Mouse (Mus musculus): ENCODE data around the gene Srgap1. TPM values are rescaled to one million over a fixed set of nuclear protein-coding genes. Genes with fewer than 3 reads are reported as not detected.

The Srgap1 gene
- polyA plus RNA-seq, 1 experiment from 2014 or later: 32.0 TPM

- Histone ChIP-seq H3K9ac (replicated peaks; ENCODE audit: low read depth, low read length) (peak overlapping the region; percentile 95), H3K4me3 (replicated peaks; ENCODE audit: low read length) (peak overlapping the region; percentile 78), H3K36me3 (ENCODE audit: control insufficient read depth, insufficient read depth) (no peaks in the 10 kb centered on the region), H3K4me2 (ENCODE audit: low read length) (peak overlapping the region; percentile 52), H3K4me1 (replicated peaks; ENCODE audit: control insufficient read depth, insufficient read depth, low read length) (peaks cover 12% of the 10 kb centered on the region), H3K27me3 (replicated peaks; ENCODE audit: control insufficient read depth, insufficient read depth, low read length) (no peaks in the 10 kb centered on the region), H3K27ac (ENCODE audit: low read length) (peak overlapping the region; percentile 87), H3K9me3 (ENCODE audit: control insufficient read depth, low read length) (0 out of 2 replicates have a peak, but pooled peaks cover 2% of the 10 kb centered on the region)
- 0% methylated on average over 13 of the region's 13 CpGs for WGBS
- no peak; the same call in 1 of the 2 replicates for ATAC-seq
These were observed 608 bp downstream of the Srgap1 start for GRCm38 (mm10) chr10:122046511-122046903.

DNA sequence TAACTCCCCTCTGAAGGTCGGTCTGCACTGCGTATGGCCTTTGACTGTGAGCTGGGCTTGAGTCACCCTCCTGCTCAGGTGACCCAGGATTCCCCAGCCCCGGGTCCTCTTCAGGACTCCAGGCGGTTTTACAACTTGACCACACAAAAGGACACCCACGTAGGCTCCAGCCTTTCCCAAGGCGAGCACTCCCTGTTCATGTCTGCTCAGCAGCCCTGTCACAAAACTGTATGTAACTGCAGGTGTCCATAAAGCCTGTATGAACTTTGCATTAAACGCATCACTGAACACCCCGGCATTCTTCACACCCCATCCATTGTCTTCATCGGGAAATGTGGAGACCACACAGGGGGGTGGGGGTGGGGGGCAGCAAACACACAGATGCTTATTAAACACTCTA is 1.2 kb downstream of the Srgap1 start:
- WGBS: 5% methylated on average over 9 of the region's 9 CpGs
- H3K4me3 ChIP-seq (replicated peaks; ENCODE audit: low read length): peak overlapping the region; percentile 78
- no peak; the same call in 1 of the 2 replicates for ATAC-seq
- H3K27ac ChIP-seq (ENCODE audit: low read length): peak overlapping the region; percentile 24
- H3K4me2 ChIP-seq (ENCODE audit: low read length): peak overlapping the region; percentile 52
- H3K36me3 ChIP-seq (ENCODE audit: control insufficient read depth, insufficient read depth): no peaks in the 10 kb centered on the region
- H3K27me3 ChIP-seq (replicated peaks; ENCODE audit: control insufficient read depth, insufficient read depth, low read length): no peaks in the 10 kb centered on the region
- 0 out of 2 replicates have a peak, but pooled peaks cover 2% of the 10 kb centered on the region for H3K9me3 ChIP-seq (ENCODE audit: control insufficient read depth, low read length)
- H3K4me1 ChIP-seq (replicated peaks; ENCODE audit: control insufficient read depth, insufficient read depth, low read length): peaks cover 12% of the 10 kb centered on the region
- peak overlapping the region; percentile 95 for H3K9ac ChIP-seq (replicated peaks; ENCODE audit: low read depth, low read length)

DNA sequence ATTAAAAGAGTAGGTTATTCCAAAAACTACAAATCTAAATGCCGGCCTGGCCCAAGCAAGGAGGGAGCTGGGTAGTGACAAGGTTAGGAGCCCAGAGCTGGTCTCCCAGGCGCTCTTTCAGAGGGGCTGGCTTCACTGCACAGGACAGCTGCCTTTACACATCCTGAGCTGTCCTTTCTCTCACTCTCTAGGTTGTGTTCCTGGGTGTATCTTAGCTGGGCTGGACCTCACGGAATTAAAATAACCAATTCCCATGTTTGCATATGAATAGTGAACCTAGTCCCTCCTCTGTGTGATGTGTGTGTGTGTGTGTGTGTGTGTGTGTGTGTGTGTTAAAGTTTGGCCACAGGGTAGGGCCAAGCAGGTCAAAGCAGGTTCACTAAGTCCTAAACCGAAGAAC is 2.2 kb downstream of the Srgap1 start:
- H3K4me3 ChIP-seq (replicated peaks; ENCODE audit: low read length): peak overlapping the region; percentile 34
- 0 out of 2 replicates have a peak, but pooled peaks cover 2% of the 10 kb centered on the region for H3K9me3 ChIP-seq (ENCODE audit: control insufficient read depth, low read length)
- no peak for ATAC-seq
- no peaks in the 10 kb centered on the region for H3K27me3 ChIP-seq (replicated peaks; ENCODE audit: control insufficient read depth, insufficient read depth, low read length)
- 0 out of 2 replicates have a peak overlapping the region, but pooled peaks have one; percentile 23 for H3K27ac ChIP-seq (ENCODE audit: low read length)
- peak overlapping the region; percentile 50 for H3K4me2 ChIP-seq (ENCODE audit: low read length)
- 63% methylated on average over 4 of the region's 4 CpGs for WGBS
- H3K9ac ChIP-seq (replicated peaks; ENCODE audit: low read depth, low read length): peak overlapping the region; percentile 25; the same call in 1 of the 2 replicates
- H3K36me3 ChIP-seq (ENCODE audit: control insufficient read depth, insufficient read depth): no peaks in the 10 kb centered on the region
- peaks cover 12% of the 10 kb centered on the region for H3K4me1 ChIP-seq (replicated peaks; ENCODE audit: control insufficient read depth, insufficient read depth, low read length)

DNA sequence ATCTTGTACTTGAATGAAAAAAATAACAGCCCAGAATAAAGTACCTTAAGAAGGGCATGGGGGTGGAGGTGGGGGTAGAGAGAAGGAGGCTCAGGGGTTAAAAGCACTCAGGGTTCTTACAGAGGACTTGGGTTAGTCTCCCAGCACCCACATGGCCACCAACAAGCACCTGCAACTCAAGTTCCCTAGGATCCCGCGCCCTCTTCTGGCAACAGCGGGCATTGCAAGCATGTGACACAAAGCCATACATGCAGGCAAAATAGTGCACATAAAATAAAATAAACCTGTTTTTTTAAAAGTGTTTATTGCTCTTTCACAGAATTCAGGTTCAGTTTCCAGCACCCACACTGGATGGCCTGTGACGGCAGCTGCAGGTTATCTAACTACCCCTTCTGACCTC is 6.7 kb downstream of the Srgap1 start:
- no peak overlapping the region for H3K9ac ChIP-seq (replicated peaks; ENCODE audit: low read depth, low read length)
- no peak overlapping the region for H3K4me3 ChIP-seq (replicated peaks; ENCODE audit: low read length)
- WGBS: 40% methylated on average over 4 of the region's 4 CpGs
- H3K4me1 ChIP-seq (replicated peaks; ENCODE audit: control insufficient read depth, insufficient read depth, low read length): peaks cover 5% of the 10 kb centered on the region
- H3K36me3 ChIP-seq (ENCODE audit: control insufficient read depth, insufficient read depth): peaks cover 3% of the 10 kb centered on the region; the same call in 1 of the 2 replicates
- H3K27me3 ChIP-seq (replicated peaks; ENCODE audit: control insufficient read depth, insufficient read depth, low read length): no peaks in the 10 kb centered on the region
- no peak for ATAC-seq
- no peaks in the 10 kb centered on the region for H3K9me3 ChIP-seq (ENCODE audit: control insufficient read depth, low read length)
- H3K27ac ChIP-seq (ENCODE audit: low read length): no peak overlapping the region
- no peak overlapping the region for H3K4me2 ChIP-seq (ENCODE audit: low read length)

DNA sequence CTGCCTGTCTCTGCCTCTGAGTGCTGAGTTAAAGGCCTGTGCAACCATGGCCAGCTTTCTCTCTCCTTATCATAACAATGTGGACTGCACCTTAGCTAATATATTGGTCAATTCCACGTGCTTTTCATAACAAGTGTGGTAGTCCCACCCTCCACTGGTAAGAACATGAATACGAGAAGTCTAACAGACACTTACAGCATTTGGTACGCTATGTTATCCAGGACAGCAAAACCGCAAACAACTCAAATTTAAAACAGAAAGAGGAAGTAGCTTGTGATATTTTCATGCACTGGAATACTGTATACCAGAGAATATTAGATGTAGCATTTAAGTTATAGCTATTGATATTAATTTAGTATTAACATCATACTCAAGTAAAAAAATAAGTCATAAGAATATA is 7.5 kb downstream of the Srgap1 start:
- no peak overlapping the region for H3K27ac ChIP-seq (ENCODE audit: low read length)
- no peak for ATAC-seq
- peaks cover 3% of the 10 kb centered on the region; the same call in 1 of the 2 replicates for H3K36me3 ChIP-seq (ENCODE audit: control insufficient read depth, insufficient read depth)
- H3K4me1 ChIP-seq (replicated peaks; ENCODE audit: control insufficient read depth, insufficient read depth, low read length): no peaks in the 10 kb centered on the region; the same call in 1 of the 2 replicates
- no peak overlapping the region for H3K4me3 ChIP-seq (replicated peaks; ENCODE audit: low read length)
- no peaks in the 10 kb centered on the region for H3K9me3 ChIP-seq (ENCODE audit: control insufficient read depth, low read length)
- H3K9ac ChIP-seq (replicated peaks; ENCODE audit: low read depth, low read length): no peak overlapping the region
- WGBS: 93% methylated on average over 4 of the region's 4 CpGs
- H3K27me3 ChIP-seq (replicated peaks; ENCODE audit: control insufficient read depth, insufficient read depth, low read length): no peaks in the 10 kb centered on the region
- no peak overlapping the region for H3K4me2 ChIP-seq (ENCODE audit: low read length)

DNA sequence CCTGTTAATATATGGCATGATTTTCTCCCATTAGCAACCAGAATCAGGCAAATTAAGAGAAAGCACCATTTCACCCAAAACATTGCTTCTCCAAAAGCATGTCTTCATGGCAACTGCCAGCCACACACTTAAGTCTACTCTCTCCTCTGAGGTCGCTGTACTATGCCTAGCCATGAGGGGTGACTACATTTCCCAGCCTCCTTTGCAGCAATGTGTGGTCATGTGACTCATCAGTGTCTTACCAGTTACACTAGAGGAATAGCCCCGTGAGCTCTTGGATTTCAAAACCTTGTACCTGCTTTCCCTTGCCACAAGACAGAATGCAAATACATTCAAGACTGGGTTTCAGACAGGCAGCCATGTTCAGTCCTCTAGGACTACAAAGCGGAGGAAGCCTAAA is 8.6 kb downstream of the Srgap1 start:
- WGBS: 60% methylated on average over 3 of the region's 3 CpGs
- H3K9ac ChIP-seq (replicated peaks; ENCODE audit: low read depth, low read length): no peak overlapping the region
- no peaks in the 10 kb centered on the region; the same call in 1 of the 2 replicates for H3K4me1 ChIP-seq (replicated peaks; ENCODE audit: control insufficient read depth, insufficient read depth, low read length)
- H3K4me2 ChIP-seq (ENCODE audit: low read length): no peak overlapping the region
- no peaks in the 10 kb centered on the region for H3K27me3 ChIP-seq (replicated peaks; ENCODE audit: control insufficient read depth, insufficient read depth, low read length)
- H3K27ac ChIP-seq (ENCODE audit: low read length): no peak overlapping the region
- no peak overlapping the region for H3K4me3 ChIP-seq (replicated peaks; ENCODE audit: low read length)
- peaks cover 3% of the 10 kb centered on the region; the same call in 1 of the 2 replicates for H3K36me3 ChIP-seq (ENCODE audit: control insufficient read depth, insufficient read depth)
- H3K9me3 ChIP-seq (ENCODE audit: control insufficient read depth, low read length): no peaks in the 10 kb centered on the region
- peak; percentile 75; the same call in 1 of the 2 replicates for ATAC-seq

- H3K4me3 ChIP-seq (replicated peaks; ENCODE audit: low read length): no peak overlapping the region
- WGBS: 76% methylated on average over 5 of the region's 5 CpGs
- no peak overlapping the region for H3K27ac ChIP-seq (ENCODE audit: low read length)
- no peak overlapping the region for H3K9ac ChIP-seq (replicated peaks; ENCODE audit: low read depth, low read length)
- peaks cover 6% of the 10 kb centered on the region for H3K4me1 ChIP-seq (replicated peaks; ENCODE audit: control insufficient read depth, insufficient read depth, low read length)
- no peak for ATAC-seq
- H3K4me2 ChIP-seq (ENCODE audit: low read length): no peak overlapping the region
- H3K36me3 ChIP-seq (ENCODE audit: control insufficient read depth, insufficient read depth): peaks cover 3% of the 10 kb centered on the region; the same call in 1 of the 2 replicates
- no peaks in the 10 kb centered on the region for H3K9me3 ChIP-seq (ENCODE audit: control insufficient read depth, low read length)
- H3K27me3 ChIP-seq (replicated peaks; ENCODE audit: control insufficient read depth, insufficient read depth, low read length): no peaks in the 10 kb centered on the region
These were observed 13.8 kb downstream of the Srgap1 start for GRCm38 (mm10) chr10:122033271-122033670.

DNA sequence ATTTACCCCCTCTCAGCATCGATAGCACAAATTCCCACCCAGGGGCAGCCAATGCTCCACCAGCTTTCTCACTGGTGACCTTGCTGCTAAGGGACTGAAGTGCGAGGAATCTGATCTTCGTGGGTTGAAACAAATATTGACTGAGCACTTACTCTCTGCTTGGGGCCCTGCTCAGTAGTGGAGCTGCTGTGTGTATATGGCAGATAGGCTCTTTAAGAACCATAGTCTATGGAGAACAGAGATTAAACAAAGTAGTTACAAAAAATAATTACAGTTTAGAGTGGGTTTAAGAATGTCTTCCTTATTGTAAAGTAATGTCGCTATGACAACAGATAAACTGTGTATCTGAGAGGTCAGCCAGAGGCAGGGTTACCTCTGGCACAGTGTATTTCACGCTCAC is 16.7 kb downstream of the Srgap1 start:
- H3K4me2 ChIP-seq (ENCODE audit: low read length): no peak overlapping the region
- no peaks in the 10 kb centered on the region for H3K36me3 ChIP-seq (ENCODE audit: control insufficient read depth, insufficient read depth)
- H3K27ac ChIP-seq (ENCODE audit: low read length): no peak overlapping the region
- peaks cover 14% of the 10 kb centered on the region for H3K4me1 ChIP-seq (replicated peaks; ENCODE audit: control insufficient read depth, insufficient read depth, low read length)
- no peak for ATAC-seq
- no peak overlapping the region for H3K9ac ChIP-seq (replicated peaks; ENCODE audit: low read depth, low read length)
- H3K4me3 ChIP-seq (replicated peaks; ENCODE audit: low read length): no peak overlapping the region
- WGBS: 87% methylated on average over 5 of the region's 5 CpGs
- H3K9me3 ChIP-seq (ENCODE audit: control insufficient read depth, low read length): no peaks in the 10 kb centered on the region
- H3K27me3 ChIP-seq (replicated peaks; ENCODE audit: control insufficient read depth, insufficient read depth, low read length): no peaks in the 10 kb centered on the region

- Histone ChIP-seq H3K4me3 (replicated peaks; ENCODE audit: low read length) (no peak overlapping the region), H3K27me3 (replicated peaks; ENCODE audit: control insufficient read depth, insufficient read depth, low read length) (no peaks in the 10 kb centered on the region), H3K9ac (replicated peaks; ENCODE audit: low read depth, low read length) (no peak overlapping the region), H3K4me1 (replicated peaks; ENCODE audit: control insufficient read depth, insufficient read depth, low read length) (peaks cover 15% of the 10 kb centered on the region), H3K27ac (ENCODE audit: low read length) (no peak overlapping the region), H3K9me3 (ENCODE audit: control insufficient read depth, low read length) (no peaks in the 10 kb centered on the region), H3K4me2 (ENCODE audit: low read length) (no peak overlapping the region), H3K36me3 (ENCODE audit: control insufficient read depth, insufficient read depth) (no peaks in the 10 kb centered on the region)
- 59% methylated on average over 7 of the region's 7 CpGs for WGBS
- no peak for ATAC-seq
These were observed 17.4 kb downstream of the Srgap1 start for GRCm38 (mm10) chr10:122029738-122030137.

DNA sequence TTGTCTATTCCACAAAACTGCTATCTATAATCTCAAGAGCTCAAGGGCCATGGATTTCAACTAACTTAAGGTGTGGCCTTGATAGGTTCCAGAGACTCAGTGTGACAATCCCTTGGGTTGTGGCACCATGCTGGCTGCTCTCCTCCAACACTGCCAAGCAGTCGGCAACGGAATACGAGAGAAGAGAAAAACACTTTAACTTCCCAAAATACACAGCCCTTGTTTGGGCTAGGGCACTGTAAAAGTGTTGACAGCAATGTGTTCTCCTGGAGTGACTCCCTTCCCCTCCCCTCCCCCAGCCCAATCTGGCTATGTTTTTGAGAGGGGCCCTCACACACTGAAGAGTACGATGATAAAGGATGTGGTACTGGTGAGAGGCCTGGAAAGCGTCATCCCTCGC is 21.9 kb downstream of the Srgap1 start:
- peak; percentile 87 for ATAC-seq
- Histone ChIP-seq H3K36me3 (ENCODE audit: control insufficient read depth, insufficient read depth) (no peaks in the 10 kb centered on the region; the same call in 1 of the 2 replicates), H3K4me3 (replicated peaks; ENCODE audit: low read length) (no peak overlapping the region), H3K27me3 (replicated peaks; ENCODE audit: control insufficient read depth, insufficient read depth, low read length) (no peaks in the 10 kb centered on the region), H3K4me1 (replicated peaks; ENCODE audit: control insufficient read depth, insufficient read depth, low read length) (peaks cover 15% of the 10 kb centered on the region), H3K9ac (replicated peaks; ENCODE audit: low read depth, low read length) (no peak overlapping the region), H3K9me3 (ENCODE audit: control insufficient read depth, low read length) (no peaks in the 10 kb centered on the region), H3K4me2 (ENCODE audit: low read length) (no peak overlapping the region), H3K27ac (ENCODE audit: low read length) (peak overlapping the region; percentile 50; the same call in 1 of the 2 replicates)
- WGBS: 63% methylated on average over 6 of the region's 6 CpGs
